Mouse (Mus musculus): ENCODE data around the gene Ggn.
"Not testable (repeated sequence)": the region's sequence is repeated elsewhere in the genome, so short reads cannot be mapped to it uniquely, and the experiment has no call there.

Gene Ggn

DNA sequence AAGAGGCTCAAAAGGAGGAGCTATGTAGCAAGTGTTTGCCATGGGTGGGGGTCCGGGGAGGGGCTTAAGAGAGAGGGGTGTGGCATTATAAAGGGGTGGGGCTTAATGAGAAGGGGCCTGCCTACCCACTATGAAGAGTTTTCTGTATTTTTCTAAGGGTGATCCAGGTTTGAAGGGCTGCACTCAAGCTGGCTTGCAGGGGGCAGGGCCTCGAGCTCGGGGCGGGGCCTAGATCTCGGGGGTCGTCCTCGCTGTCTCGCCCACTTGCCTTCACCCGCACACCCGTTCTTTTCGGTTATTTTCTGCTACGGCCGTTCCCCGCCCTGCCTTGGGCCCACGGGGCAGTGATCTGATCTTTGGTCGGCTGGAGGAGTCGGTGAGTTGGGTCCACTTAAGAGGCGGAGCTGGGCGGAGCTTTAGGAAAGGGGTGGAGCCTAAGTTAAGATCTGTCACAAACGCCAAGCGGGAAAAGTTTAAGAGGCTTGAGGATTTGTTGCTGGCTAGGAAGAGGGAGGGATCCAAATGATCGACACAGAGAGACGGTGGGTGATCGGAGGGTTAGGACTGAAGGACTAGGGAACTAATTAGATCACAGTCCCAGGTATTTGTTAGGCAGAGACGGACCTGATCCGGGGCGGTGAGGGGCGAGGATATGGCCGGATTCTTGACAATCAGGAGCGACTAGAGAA is at the start of gene Ggn, which contains the start of gene Spred3:
Ggn (plus strand) TSS at position 145 of the 689 bp plus-strand sequence.
Spred3 (minus strand) TSS at position 346 of the 689 bp plus-strand sequence.
- peak; percentile 92 for DNase-seq

GRCm38 (mm10) chr7:29122821-29123220 is 47.2 kb upstream of the Ggn start:
- DNase-seq: no peak

DNA sequence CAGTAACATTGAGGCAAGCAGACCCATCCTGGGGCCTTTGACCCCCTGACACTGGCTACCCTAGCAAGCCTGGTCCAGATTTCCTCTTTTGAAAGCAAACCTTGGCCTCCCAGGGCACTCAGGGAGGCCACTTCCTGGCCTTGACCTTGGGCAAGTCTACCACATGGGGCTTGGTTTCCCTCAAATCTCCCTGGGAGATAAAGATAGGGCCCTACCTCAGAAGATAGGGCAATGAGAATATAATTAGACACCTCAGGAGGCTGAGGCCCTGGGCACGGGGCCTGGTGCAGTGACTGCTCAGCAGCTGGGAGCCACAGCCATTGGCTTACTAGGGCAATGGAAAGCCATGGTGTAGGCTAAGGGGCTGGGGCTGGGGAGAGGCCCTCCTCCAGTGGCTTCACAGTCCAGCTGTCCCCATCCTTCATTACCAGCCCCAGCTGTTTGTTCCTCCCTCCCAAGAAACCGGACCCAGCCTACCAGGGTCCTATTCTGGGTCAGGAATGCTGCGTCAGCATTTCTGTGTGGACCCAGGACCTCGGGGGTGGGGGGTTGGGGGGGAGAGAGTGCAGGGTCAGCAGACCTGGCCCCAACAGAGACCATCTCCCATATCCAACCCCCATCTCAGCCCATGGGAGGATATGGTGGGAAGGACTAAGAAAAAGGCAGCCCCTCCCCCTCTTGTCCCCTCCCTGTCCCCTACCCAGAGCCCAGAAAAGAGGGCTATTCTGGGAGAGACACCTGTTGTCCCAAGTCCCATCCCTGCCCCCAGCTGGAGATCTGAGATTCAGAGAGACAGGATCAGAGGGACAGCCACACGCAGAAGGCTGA is 46.3 kb upstream of the Ggn start:
- no peak for DNase-seq

GRCm38 (mm10) chr7:29124970-29125369 is 45.0 kb upstream of the Ggn start, which contains the start of gene Ryr1:
Gene Ryr1, minus strand, starts transcription at chr7:29125179.
- DNase-seq: peak; percentile 72

- DNase-seq: peak; percentile 73
Observed at GRCm38 (mm10) chr7:29126173-29126915, 43.7 kb upstream of the Ggn start.

- peak; percentile 44 for DNase-seq
Observed at GRCm38 (mm10) chr7:29128725-29129124, 41.3 kb upstream of the Ggn start.

DNA sequence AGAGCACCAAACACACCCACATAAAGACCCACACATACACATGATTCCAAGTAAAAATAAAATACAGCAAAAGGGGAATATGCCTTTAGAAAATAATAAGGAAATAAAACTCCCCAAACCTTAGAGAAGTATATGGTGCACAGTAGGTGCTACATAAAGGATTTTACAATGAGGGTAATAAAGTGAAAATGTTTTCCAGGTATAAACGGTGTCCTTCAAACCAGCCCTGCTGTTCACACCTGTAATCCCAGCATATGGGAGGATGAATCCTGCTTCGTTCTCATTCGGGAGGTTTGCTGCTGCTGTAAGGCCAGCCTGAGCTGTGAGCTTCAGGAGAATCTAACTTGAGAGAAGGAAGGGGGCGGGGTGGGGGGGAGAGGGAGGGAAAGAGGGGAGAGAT is 35.8 kb upstream of the Ggn start:
- DNase-seq: no peak

- peak; percentile 68 for DNase-seq
Observed at GRCm38 (mm10) chr7:29134693-29135386, 35.2 kb upstream of the Ggn start, which contains the start of gene Rasgrp4. Gene Rasgrp4, plus strand, starts transcription at chr7:29134851.

DNA sequence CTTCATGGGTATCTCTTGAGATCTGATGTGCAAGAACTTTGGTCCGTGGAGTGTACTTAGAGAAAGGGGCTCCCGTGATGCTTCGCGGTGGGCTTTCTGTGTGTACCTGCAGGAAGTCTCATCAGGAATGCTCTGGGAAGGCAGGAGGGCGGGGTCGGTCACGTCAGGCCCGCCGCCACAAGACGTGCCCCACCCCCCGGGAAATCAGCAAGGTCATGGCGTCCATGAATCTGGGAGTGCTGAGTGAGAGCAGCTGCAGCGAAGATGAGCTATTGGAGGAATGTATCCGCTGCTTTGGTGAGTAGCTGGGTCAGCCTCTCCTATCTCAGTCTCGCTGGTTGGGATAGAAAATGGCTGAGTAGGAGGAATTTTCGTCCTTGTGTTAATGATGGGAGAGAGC is 32.6 kb upstream of the Ggn start:
- DNase-seq: peak; percentile 39

DNA sequence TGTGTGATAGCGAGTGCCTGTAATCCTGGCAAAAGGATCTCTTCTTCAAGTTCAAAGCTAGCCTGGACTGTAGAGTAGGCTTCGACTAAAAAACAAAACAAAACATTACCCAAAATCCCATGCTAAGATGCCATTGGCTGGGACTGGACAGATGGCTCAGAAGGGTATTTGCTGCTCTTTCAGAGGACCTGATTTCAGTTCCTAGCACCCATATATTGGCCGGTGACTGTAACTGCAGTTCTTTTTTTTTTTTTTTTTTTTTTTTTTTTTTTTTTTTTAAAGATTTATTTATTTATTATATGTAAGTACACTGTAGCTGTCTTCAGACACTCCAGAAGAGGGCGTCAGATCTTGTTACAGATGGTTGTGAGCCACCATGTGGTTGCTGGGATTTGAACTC is 30.8 kb upstream of the Ggn start:
- not testable (repeated sequence) for DNase-seq

DNA sequence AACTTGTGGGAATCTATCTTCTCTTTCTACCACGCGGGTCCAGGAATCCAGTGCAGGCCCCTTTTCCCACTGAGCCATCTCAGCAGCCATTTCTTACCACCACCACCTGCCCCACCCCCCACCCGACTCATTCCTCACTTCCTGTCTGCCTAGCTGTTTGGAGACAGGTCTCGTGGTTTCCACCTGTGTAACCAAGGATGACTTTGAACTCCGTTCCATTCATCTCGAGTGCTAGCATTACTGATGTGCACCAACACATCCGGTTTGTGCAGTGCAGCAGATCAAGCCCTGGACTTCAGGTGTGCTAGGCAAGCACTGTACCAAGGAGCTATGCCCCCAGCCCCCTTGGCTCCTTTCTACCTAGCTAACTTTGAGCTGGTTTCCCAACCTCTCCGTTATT is 28.6 kb upstream of the Ggn start:
- no peak for DNase-seq

GRCm38 (mm10) chr7:29144006-29144405 is 26.0 kb upstream of the Ggn start:
- DNase-seq: no peak

- DNase-seq: no peak
Observed at GRCm38 (mm10) chr7:29146625-29147367, 23.2 kb upstream of the Ggn start.

DNA sequence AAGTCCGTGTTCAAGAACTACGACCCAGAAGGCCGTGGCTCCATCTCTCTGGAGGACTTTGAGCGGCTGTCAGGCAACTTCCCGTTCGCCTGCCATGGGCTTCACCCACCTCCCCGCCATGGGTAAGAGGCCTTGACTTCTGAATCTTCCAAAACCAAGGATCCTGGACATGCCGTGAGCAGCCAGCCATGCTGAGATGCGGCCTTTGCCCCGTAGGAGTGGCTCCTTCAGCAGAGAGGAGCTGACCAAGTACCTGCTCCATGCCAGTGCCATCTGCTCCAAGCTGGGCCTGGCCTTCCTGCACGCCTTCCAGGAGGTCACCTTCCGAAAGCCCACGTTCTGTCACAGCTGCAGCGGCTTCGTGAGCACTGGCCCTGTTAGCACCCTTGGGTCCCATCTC is 21.2 kb upstream of the Ggn start:
- DNase-seq: no peak

GRCm38 (mm10) chr7:29151486-29151885 is 18.5 kb upstream of the Ggn start:
- DNase-seq: no peak

DNA sequence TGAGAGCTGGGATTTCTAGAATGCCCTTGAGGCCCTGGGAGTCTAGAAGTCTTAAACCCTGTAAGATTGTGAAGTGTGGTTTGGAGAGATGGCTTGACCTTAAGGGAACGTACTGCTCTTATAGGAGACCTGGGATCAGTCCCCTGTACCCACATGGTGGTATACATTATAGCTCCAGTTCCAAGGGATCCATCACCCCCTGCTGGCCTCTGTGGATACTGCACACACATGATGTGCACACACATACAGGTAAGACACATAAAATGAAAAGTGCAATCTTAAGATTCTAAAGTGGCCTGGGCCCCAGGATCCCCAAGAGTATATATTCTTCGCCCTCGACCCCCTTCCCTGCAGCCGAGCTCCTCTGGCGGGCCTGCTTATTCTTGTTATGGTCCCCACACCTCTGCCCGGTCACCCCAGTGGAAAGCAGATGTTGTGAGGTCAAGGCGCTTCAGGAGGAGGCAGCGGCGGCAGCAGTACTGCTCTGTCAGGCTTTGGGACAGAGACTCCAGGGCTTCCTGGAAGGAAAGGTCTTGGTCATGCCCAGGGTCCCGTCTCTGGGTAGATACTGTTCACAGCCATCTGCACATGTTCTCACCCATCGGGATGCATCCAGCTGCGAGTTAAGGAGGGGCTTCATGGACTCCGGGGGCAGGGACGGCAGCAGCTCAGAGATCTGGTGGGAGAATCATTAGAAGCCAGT is 15.8 kb upstream of the Ggn start:
- DNase-seq: no peak

- peak; percentile 94 for DNase-seq
Observed at GRCm38 (mm10) chr7:29155196-29155837, 14.7 kb upstream of the Ggn start.

DNA sequence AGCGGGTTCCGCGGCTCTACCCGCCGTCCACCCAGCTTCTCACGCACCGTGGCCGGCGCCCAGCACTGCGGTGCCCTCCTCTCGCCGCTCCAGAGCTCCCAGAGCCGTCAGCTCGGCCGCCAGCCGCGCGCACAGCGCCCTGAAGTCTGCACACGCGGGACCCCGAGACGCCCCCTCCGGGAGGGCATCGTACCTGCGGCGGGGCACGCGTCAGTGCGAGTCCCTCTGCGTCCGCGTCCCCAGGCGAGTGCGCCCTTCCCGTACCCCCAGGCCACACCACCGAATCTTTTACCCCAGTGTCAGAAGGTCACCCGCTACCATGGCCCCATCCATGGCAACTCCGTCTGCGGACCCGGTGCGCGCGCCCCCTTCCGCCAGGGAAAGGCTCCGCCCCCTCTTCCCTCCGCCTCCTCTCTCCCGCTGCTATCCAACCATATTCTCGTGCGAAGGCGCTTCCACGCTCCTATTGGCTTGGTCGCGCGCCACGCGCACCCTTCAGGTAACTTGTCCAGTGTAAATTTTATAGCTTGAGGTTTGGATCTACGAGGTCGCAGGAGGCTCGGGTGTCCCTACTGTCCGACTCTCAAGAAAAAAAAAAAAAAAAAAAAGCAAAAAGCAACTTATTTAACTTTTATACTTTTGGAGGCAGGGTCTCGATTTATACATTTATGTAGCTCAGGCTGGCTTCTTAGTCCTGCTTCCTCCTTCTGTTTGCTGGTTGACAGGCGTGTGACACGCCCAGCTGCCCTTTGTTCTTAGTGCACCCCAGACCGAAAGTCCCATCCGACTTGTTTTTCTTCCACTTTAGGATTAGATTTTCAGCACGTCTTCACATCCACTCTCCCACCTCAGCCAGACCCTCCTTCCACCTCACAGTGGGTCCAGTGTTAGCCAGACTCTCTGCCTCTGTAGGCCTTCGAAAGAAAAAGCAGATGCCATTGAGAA is 13.9 kb upstream of the Ggn start, which contains the start of gene Fam98c:
Fam98c (minus strand) TSS at position 397 of the 945 bp plus-strand sequence.
- peak; percentile 91 for DNase-seq

GRCm38 (mm10) chr7:29158264-29158663 is 11.7 kb upstream of the Ggn start:
- no peak for DNase-seq
